Mouse (Mus musculus) CH12F3 (cell line): ENCODE data around the gene Gpr108.
"Not testable (repeated sequence)": the region's sequence is repeated elsewhere in the genome, so short reads cannot be mapped to it uniquely, and the experiment has no call there.

ENCODE experiments used
- in situ Hi-C: fragments of 300-500 bp; cut with MboI; formaldehyde crosslinking; loops from 2 replicates; pipeline ENCODE4 v1.14.3; 2020; ENCODE audit warnings: low sequenced_read_pairs

Gene Gpr108

DNA sequence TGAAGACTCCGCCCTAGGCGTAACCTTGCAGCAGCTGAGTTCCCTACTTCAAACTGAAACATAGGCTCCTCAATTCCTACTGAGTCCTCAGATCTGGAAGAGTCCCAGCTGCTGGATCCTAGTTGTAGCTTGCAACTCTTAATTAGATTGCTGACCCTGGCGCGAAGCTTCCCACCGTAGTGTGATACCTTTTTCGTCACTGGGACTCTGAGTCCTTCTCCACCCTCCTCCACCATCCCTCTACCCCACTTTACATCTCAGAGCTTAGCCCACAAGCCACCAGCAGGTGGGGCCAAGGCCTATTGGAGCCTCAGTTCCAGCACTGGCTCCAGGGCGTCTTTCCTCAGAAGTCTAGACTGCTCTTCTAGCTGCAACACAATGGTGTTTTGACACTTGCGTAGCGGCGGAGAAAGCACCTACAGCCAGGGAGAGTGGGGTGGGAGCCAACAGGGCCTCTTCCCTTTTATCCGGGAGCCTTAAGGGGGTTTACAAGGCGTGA is at the start of gene Gpr108:
TSS of gene Gpr108 (minus strand) at position 246 of the 499 bp plus-strand sequence.
- in situ Hi-C loops, result loop anchor here (10.0 kb wide), 1 partner anchor 87 kb away; no protein-coding TSS in a partner anchor

DNA sequence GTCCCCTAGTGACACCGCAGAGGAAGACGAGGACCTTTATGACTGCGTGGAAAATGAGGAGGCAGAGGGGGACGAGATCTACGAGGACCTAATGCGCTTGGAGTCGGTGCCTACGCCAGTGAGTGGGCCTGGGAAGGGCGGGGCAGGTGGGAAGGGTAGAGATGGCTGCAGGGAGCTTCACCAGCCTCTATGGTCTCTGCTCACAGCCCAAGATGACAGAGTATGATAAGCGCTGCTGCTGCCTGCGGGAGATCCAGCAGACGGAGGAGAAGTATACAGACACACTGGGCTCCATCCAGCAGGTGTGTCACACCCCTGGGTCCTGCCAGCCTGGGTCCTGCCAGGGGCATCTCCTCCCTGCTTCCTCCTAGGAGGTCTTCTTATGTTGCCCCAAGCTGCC is 48.8 kb upstream of the Gpr108 start:
- in situ Hi-C loops, result no loop called here

GRCm38 (mm10) chr17:57295935-57296334 is 47.7 kb upstream of the Gpr108 start:
- in situ Hi-C loops, result no loop called here

GRCm38 (mm10) chr17:57292968-57293367 is 44.7 kb upstream of the Gpr108 start:
- in situ Hi-C loops, result no loop called here

DNA sequence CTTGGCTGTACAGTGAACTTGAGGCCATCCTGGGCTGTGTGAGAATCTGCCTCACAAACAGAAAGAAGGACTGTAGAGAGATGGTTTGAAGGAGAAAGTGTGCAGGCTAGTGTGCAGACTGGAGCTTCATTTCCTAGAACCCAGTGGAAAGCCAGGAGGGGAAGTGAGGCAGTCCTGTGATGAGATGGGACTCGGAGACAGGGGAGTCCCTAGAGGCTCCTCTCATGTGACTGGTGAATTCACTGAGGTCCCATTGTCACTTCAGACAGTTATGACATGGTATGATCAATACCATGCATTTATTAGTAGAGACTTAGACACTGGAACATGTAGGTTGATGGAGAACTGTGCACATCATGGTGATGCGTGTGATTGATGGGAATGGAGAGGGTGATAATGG is 44.1 kb upstream of the Gpr108 start:
- in situ Hi-C loops, result no loop called here

DNA sequence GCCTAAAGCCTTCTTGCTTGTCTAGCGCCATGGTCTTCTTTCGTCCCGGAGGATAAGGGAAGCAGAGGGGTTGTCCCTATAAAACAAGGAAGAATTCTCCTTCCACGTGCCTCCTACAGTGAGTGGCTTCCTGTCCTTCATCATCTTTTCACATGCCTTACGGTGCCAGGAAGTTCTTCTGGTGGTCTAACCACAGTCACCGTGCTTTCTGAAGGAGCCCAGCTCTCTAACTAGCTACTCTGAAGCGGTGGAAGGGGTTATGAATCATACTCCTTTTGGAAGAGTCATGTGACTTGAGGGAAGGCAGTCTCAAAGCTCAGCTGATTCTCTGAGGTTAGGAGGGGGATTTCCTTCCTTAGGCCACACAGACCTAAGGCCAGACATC is 42.4 kb upstream of the Gpr108 start:
- in situ Hi-C loops, result no loop called here

DNA sequence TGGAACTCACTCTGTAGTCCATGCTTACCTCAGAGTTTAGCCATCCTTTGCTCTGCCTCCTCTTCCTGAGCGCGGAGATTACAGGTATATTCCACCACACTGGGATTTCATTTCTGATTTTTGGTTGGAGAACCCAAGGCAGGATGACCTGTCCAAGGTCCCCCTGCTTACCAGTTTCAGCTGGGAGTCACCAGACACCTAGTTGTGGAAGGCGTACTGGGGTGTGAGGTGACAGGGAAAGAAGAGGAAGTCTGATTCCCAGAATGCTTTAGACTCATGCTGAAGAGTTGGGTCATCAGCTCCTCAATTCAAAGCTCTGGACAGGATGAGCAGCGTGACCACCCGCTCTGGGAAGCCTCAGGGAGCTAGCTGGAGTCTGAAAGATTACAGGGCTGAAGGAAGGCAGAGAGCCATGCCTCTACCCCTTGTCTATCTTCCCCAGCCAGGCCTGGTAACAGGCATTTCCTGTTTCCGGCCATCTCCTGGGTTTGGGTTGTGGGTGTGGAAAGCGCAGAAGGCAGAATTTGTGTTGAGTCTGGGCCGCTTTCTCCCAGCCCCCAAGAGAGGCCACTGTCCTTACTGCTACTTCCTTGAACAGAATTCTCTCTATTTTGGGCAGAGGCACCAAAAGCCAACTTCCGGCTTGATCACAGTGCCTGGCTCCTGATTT is 41.9 kb upstream of the Gpr108 start:
- in situ Hi-C loops, result no loop called here

- in situ Hi-C loops, result no loop called here
Measured at GRCm38 (mm10) chr17:57289252-57289651, 41.0 kb upstream of the Gpr108 start.

- in situ Hi-C loops, result no loop called here
Measured at GRCm38 (mm10) chr17:57286718-57287355, 38.6 kb upstream of the Gpr108 start.

GRCm38 (mm10) chr17:57285077-57285476 is 36.8 kb upstream of the Gpr108 start:
- in situ Hi-C loops, result no loop called here

DNA sequence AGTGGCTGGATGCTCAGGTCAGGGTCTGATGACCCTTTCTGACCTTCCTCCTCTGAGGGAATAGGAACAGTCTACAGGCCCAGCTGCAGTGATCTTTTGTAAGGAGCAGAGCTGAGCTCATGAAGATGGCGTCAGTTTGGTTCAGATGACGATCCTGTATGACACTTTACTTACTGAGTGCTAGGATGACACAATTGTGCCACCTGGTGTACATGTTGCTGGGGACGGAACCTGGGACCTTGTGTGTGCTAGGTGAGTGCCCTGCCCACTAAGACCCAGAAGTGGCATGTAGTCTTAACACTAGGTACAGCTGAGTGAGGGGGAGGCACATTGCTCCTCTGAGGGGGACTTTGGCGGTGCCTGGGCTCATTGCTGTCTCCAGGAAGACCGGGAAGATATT is 35.7 kb upstream of the Gpr108 start:
- in situ Hi-C loops, result no loop called here

DNA sequence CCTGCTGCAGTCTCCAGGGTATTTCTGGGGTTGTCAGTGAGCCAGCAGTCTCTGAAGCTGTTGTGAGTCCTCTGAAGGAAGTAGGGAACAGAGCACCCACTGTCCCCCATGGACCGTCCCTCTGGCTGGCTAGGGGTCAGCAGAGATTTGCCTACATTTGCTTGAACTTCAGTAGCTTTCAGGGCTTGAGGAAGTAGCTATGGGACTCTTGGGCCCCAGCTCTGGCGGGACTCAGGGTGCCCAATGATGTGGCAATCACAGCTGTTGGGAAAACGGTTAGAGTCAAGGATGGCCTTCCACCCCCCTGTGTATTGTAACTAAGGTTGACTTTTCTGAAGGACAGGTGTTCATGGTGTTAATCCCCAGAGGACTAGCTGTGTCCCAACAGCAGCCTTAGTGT is 32.2 kb upstream of the Gpr108 start:
- in situ Hi-C loops, result no loop called here

- in situ Hi-C loops, result no loop called here
Measured at GRCm38 (mm10) chr17:57279591-57280224, 31.5 kb upstream of the Gpr108 start.

DNA sequence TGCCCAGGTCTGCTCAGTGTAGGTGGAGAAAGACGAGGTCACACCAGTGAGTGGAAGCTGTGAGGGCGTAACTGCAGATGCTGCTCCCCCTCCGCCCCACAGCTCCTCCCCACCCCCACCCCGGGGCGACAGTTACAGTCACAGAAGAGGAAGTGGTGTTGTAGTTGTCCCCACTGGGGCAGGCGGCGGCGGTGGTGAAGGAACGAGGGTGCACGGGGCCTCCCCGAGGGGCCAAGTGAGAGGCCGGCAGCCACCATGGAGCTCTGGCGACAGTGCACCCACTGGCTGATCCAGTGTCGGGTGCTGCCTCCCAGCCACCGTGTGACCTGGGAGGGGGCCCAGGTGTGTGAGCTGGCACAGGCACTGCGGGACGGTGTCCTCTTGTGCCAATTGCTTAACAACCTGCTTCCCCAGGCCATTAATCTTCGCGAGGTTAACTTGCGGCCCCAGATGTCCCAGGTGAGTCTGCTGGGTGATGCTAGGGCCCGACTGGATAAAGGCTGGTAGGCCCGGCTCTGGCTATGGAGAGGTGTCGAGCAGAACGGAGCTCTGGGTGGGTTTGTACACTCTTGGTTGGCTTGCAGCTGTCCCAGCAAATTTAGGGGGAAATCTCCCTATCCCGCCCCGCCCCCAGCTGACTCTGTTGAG is 30.8 kb upstream of the Gpr108 start, which contains the start of gene Vav1:
TSS of gene Vav1 (plus strand) at position 158 of the 648 bp plus-strand sequence.
- in situ Hi-C loops, result no loop called here

GRCm38 (mm10) chr17:57278537-57278936 is 30.3 kb upstream of the Gpr108 start:
- in situ Hi-C loops, result no loop called here

DNA sequence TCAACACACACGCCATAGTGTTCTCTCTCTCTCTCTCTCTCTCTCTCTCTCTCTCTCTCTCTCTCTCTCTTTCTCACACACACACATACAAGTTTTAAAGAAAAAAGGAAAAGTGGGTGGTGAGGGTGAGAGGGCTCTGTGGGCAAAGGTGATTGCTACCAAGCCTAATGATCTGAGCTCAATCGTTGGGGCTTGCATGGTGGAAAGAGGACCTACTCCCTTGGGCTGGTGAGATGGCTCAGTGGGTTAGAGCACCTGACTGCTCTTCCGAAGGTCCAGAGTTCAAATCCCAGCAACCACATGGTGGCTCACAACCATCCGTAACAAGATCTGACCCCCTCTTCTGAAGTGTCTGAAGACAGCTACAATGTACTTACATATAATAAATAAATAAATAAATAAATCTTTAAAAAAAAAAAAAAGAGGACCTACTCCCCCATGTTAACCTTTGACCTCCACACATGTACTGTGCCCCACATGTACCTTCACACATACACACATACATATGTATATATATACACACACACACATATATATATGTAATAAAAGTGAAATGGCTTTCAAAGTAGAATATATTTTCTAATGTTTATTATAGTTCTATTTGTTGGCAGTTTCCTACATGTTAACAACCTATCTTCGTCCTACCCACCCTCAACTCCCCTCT is 29.5 kb upstream of the Gpr108 start:
- in situ Hi-C loops, result not testable (repeated sequence)

DNA sequence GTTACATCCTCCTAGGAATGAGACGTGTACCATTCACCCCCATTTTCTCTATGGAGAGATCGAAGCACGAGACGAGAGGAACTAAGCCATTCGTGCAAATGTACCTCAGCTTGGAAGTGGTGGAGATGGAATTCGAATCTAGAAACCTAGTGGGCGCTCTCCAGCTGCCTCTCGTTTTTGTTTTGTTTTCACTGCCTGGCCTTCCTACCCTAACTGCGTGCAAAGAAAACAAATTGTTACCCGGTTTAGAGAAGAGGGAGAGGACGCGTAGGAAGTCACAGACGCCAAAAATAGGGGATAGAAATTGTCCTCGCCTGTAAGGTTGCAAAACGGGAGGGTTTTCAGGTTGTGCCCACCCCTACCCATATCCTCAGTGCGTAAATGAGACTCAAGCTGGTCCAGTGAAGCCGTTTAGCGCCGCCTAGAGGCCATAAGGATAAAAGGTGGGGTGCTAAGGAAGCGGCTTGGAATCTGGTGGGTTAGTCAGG is 28.4 kb upstream of the Gpr108 start:
- in situ Hi-C loops, result no loop called here

GRCm38 (mm10) chr17:57275997-57276351 is 27.7 kb upstream of the Gpr108 start:
- in situ Hi-C loops, result no loop called here

DNA sequence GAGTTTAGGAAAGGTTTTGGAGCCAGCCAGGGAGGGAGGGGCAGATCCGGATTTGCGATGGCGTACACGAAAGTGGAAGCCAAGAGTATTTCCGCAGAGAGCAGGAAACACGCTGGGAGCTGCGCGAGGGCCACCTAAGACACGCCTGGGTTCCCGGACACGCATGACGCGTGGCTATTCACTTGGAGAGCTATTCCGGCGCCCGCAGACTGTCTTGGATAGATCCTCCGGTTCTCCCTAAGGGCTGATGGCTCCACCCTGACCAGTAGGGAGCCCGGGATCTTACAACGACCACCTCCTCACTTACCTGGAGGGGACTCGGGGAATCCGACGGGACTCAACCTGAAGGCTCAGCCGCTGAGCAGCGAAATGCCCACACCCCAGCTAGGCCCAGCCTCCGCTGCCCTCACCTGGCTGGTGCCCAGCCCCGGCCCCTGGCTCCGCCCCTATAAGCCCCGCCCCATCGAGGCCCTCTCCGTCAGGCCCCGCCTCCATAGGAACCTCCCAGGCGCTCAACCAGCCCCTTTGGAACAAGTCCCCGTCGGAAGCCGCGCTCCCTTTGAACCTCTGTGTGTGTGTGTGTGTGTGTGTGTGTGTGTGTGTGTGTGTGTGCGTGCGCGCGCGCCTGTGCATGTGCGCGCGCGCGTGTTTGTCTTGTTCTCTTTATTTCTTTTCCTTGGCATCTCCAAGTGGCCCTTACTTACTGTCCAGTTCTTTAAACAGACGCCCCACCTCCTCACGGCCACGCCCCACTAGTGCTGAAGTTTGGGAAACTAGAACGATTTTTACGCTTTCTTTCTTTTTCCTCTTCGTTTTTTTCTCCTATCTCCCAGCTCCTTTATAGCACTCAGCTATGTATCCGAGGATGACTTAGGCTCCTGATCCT is 27.1 kb upstream of the Gpr108 start:
- in situ Hi-C loops, result no loop called here

GRCm38 (mm10) chr17:57274686-57275085 is 26.4 kb upstream of the Gpr108 start:
- in situ Hi-C loops, result no loop called here
